Mouse (Mus musculus) heart, adult 2 months (tissue): ENCODE data around the gene Prr3.

Experiments used
- CTCF ChIP-seq: fragments of 200-600 bp; IDR thresholded peaks from 2 replicates; pipeline ENCODE4 v1.8.1; 2022; ENCODE audit warnings: antibody characterized with exemption, mild to moderate bottlenecking, moderate library complexity
- EP300 ChIP-seq: fragments of 200-500 bp; IDR thresholded peaks from 2 replicates; pipeline ENCODE4 v1.6.1; 2011; ENCODE audit warnings: low read depth, low read length, control low read depth; ENCODE audit not compliant: insufficient read depth
- POLR2A ChIP-seq: fragments of 200-500 bp; IDR thresholded peaks from 2 replicates; pipeline ENCODE4 v1.6.1; 2011; ENCODE audit warnings: mild to moderate bottlenecking, low read depth, low read length, control low read depth; ENCODE audit not compliant: insufficient read depth

GRCm38 (mm10) chr17:36000349-36000748 lies 20.3 kb upstream of the Prr3 start:
- TF ChIP-seq POLR2A (no peak), CTCF (no peak), EP300 (no peak)
